Mouse (Mus musculus) ES-E14 (cell line): ENCODE measurements at regions not wholly inside any gene's neighbourhood (a gene's known extent, or its start where the extent isn't known, plus 50 kb on each side); places are given as distances from the start of the nearest gene placed in this dataset.

Source experiments
- CHD2 ChIP-seq: IDR thresholded peaks from 2 replicates; pipeline ENCODE4 v1.6.1; 2014; ENCODE audit warnings: mild to moderate bottlenecking, low read depth, low read length, inconsistent platforms
- HCFC1 ChIP-seq: IDR thresholded peaks from 2 replicates; pipeline ENCODE4 v1.6.1; 2012; ENCODE audit warnings: low read length, inconsistent platforms, borderline replicate concordance; ENCODE audit not compliant: insufficient read depth
- MAFK ChIP-seq: IDR thresholded peaks from 2 replicates; pipeline ENCODE4 v1.6.1; 2014; ENCODE audit warnings: mild to moderate bottlenecking, low read depth, low read length, inconsistent platforms; ENCODE audit not compliant: insufficient read depth
- ZNF384 ChIP-seq: IDR thresholded peaks from 2 replicates; pipeline ENCODE4 v1.6.1; 2012; ENCODE audit warnings: low read depth, low read length, inconsistent platforms

DNA sequence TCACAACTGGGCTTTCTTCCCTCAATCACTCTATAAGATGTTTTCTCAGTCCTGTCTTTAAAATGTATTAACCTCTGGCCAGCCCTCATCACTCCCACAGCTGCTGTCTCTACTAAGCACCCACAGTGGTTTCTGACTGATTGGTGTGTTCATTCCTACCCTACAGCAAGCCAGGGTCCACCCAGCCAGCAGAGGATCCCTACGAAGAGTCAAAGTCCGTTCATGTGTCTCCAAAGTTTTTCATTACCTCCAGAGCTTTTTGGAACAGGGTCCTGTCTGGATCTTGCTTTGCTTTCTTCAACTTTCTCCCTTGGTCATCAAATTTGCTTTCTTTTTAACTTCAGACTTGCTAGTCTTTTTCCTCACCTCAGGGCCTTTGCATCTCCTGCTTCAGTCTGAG is 69.3 kb upstream of the 4933415F23Rik start:
- TF ChIP-seq ZNF384: no peak
- TF ChIP-seq MAFK: no peak
- no peak for TF ChIP-seq HCFC1
- TF ChIP-seq CHD2: no peak
